Mouse (Mus musculus): ENCODE data around the gene Atp4b. TPM values are rescaled to one million over a fixed set of nuclear protein-coding genes. Genes with fewer than 3 reads are reported as not detected.
"Not testable (repeated sequence)": the region's sequence is repeated elsewhere in the genome, so short reads cannot be mapped to it uniquely, and the experiment has no call there.

The Atp4b gene
- polyA plus RNA-seq, 1 experiment from 2014 or later, result not detected

- no peaks in the 10 kb centered on the region for H3K9me3 ChIP-seq
These were observed 56.0 kb downstream of the Atp4b start for GRCm38 (mm10) chr8:13340650-13341049.

GRCm38 (mm10) chr8:13339646-13339990, 57.0 kb downstream of the Atp4b start:
- WGBS, result 5% methylated on average over 11 of the region's 11 CpGs
- Histone ChIP-seq H3K4me3 (peak overlapping the region; percentile 95), H3K4me1 (peaks cover 22% of the 10 kb centered on the region), H3K27ac (peak overlapping the region; percentile 79; the same call in 1 of the 2 replicates), H3K9ac (peak overlapping the region; percentile 98), H3K27me3 (no peaks in the 10 kb centered on the region), H3K36me3 (peaks cover 43% of the 10 kb centered on the region), H3K4me2 (replicated peaks) (peak overlapping the region; percentile 83), H3K9me3 (no peaks in the 10 kb centered on the region)
- ATAC-seq (ENCODE audit: low FRiP score, low read depth), result no peak

More at GRCm38 (mm10) chr8:13340650-13341049, 56.0 kb downstream of the Atp4b start:
- Histone ChIP-seq H3K9ac (peak overlapping the region; percentile 98; the same call in 1 of the 2 replicates), H3K4me3 (peak overlapping the region; percentile 95), H3K27ac (no peak overlapping the region), H3K4me1 (peaks cover 22% of the 10 kb centered on the region), H3K27me3 (no peaks in the 10 kb centered on the region), H3K4me2 (replicated peaks) (peak overlapping the region; percentile 83), H3K36me3 (peaks cover 53% of the 10 kb centered on the region)
- ATAC-seq (ENCODE audit: low FRiP score, low read depth), result no peak
- 84% methylated on average over 8 of the region's 8 CpGs for WGBS

GRCm38 (mm10) chr8:13338901-13339645, 57.6 kb downstream of the Atp4b start:
- H3K9ac ChIP-seq, result peak overlapping the region; percentile 98
- H3K4me2 ChIP-seq (replicated peaks), result peak overlapping the region; percentile 83
- H3K36me3 ChIP-seq, result peaks cover 38% of the 10 kb centered on the region
- under 1% methylated on average over 44 of the region's 70 CpGs for WGBS
- peak overlapping the region; percentile 79 for H3K27ac ChIP-seq
- H3K27me3 ChIP-seq, result no peaks in the 10 kb centered on the region
- peak; percentile 54 for ATAC-seq (ENCODE audit: low FRiP score, low read depth)
- peaks cover 22% of the 10 kb centered on the region for H3K4me1 ChIP-seq
- H3K9me3 ChIP-seq, result no peaks in the 10 kb centered on the region
- peak overlapping the region; percentile 95 for H3K4me3 ChIP-seq

GRCm38 (mm10) chr8:13338255-13338860, 58.3 kb downstream of the Atp4b start, which contains the start of gene Tfdp1:
TSS of gene Tfdp1 (plus strand) at chr8:13338751.
- Histone ChIP-seq H3K27me3 (no peaks in the 10 kb centered on the region), H3K27ac (peak within 1 kb of the TSS; percentile 79), H3K4me3 (peak within 1 kb of the TSS; percentile 95), H3K9me3 (no peaks in the 10 kb centered on the region), H3K36me3 (peaks cover 30% of the 10 kb centered on the region), H3K4me1 (peaks cover 22% of the 10 kb centered on the region), H3K9ac (peak within 1 kb of the TSS; percentile 98), H3K4me2 (replicated peaks) (peak within 1 kb of the TSS; percentile 83)
- 1% methylated on average over 47 of the region's 72 CpGs for WGBS
- ATAC-seq (ENCODE audit: low FRiP score, low read depth), result peak; percentile 93

- Histone ChIP-seq H3K9ac (peak overlapping the region; percentile 98), H3K4me1 (peaks cover 22% of the 10 kb centered on the region), H3K9me3 (no peaks in the 10 kb centered on the region), H3K27me3 (no peaks in the 10 kb centered on the region), H3K27ac (no peak overlapping the region), H3K4me3 (peak overlapping the region; percentile 95), H3K36me3 (peaks cover 24% of the 10 kb centered on the region), H3K4me2 (replicated peaks) (peak overlapping the region; percentile 83)
- no peak for ATAC-seq (ENCODE audit: low FRiP score, low read depth)
- 74% methylated on average over 3 of the region's 3 CpGs for WGBS
These were observed 58.9 kb downstream of the Atp4b start for GRCm38 (mm10) chr8:13337678-13338077.

- H3K9ac ChIP-seq; H3K9me3 ChIP-seq; H3K4me3 ChIP-seq; H3K4me2 ChIP-seq (replicated peaks); H3K27me3 ChIP-seq; H3K27ac ChIP-seq; ATAC-seq (ENCODE audit: low FRiP score, low read depth): not testable (repeated sequence)
- 91% methylated on average over 6 of the region's 6 CpGs for WGBS
- Histone ChIP-seq H3K4me1 (peaks cover 22% of the 10 kb centered on the region), H3K36me3 (peaks cover 19% of the 10 kb centered on the region)
These were observed 59.4 kb downstream of the Atp4b start for GRCm38 (mm10) chr8:13337245-13337644.

Other genes with a start within 250 kb of the Atp4b start
- gene Lamp1, start 237.7 kb downstream of the Atp4b start, polyA plus RNA-seq (2015; fragmentation: Nextera tagmentation; extraction: Ambion mirVana), result 247 and 255 TPM in 2 replicates
- gene Grtp1, start 196.2 kb downstream of the Atp4b start, polyA plus RNA-seq (2015; fragmentation: Nextera tagmentation; extraction: Ambion mirVana), result 16.6 and 16.9 TPM in 2 replicates
- gene Adprhl1, start 142.7 kb downstream of the Atp4b start, polyA plus RNA-seq (2015; fragmentation: Nextera tagmentation; extraction: Ambion mirVana), result 1.0 and 1.4 TPM in 2 replicates
- 29.7 and 31.5 TPM in 2 replicates for gene Dcun1d2, start 108.7 kb downstream of the Atp4b start, polyA plus RNA-seq (2015; fragmentation: Nextera tagmentation; extraction: Ambion mirVana)
- gene Tmco3, start 108.6 kb downstream of the Atp4b start, polyA plus RNA-seq (2015; fragmentation: Nextera tagmentation; extraction: Ambion mirVana), result 49.3 and 58.4 TPM in 2 replicates
- gene Tfdp1, start 58.1 kb downstream of the Atp4b start, polyA plus RNA-seq (2015; fragmentation: Nextera tagmentation; extraction: Ambion mirVana), result 157 and 161 TPM in 2 replicates
- 0.01 TPM in 1 of 2 replicates, not detected in the other for gene Grk1, start 8.3 kb upstream of the Atp4b start, polyA plus RNA-seq (2015; fragmentation: Nextera tagmentation; extraction: Ambion mirVana)
- gene Tmem255b, start 38.4 kb upstream of the Atp4b start, polyA plus RNA-seq (2015; fragmentation: Nextera tagmentation; extraction: Ambion mirVana), result 0.28 and 0.29 TPM in 2 replicates
- gene Gas6, start 97.7 kb upstream of the Atp4b start, polyA plus RNA-seq (2015; fragmentation: Nextera tagmentation; extraction: Ambion mirVana), result 19.3 and 19.9 TPM in 2 replicates
- not detected in 2 replicates for gene 1700029H14Rik, start 165.6 kb upstream of the Atp4b start, polyA plus RNA-seq (2015; fragmentation: Nextera tagmentation; extraction: Ambion mirVana)

Measured in limb, embryonic 13.5 days (tissue).